Mouse (Mus musculus): ENCODE measurements around the gene Slc12a7. TPM values are rescaled to one million over a fixed set of nuclear protein-coding genes. Genes with fewer than 3 reads are reported as not detected.

The Slc12a7 gene
- polyA plus RNA-seq, 1 experiment from 2014 or later: 20.1 TPM

Other genes starting within 250 kb of the Slc12a7 start
- 0.04 and 0.11 TPM in 2 replicates for gene Slc6a3, start 196.3 kb upstream of the Slc12a7 start, polyA plus RNA-seq (2015; fragmentation: Nextera tagmentation; extraction: Ambion mirVana)
- 93.1 and 103 TPM in 2 replicates for gene Clptm1l, start 129.1 kb upstream of the Slc12a7 start, polyA plus RNA-seq (2015; fragmentation: Nextera tagmentation; extraction: Ambion mirVana)
- gene Tert, start 106.2 kb upstream of the Slc12a7 start, polyA plus RNA-seq (2015; fragmentation: Nextera tagmentation; extraction: Ambion mirVana): 5.6 and 5.9 TPM in 2 replicates
- not detected in 2 replicates for gene Slc6a18, start 55.1 kb upstream of the Slc12a7 start, polyA plus RNA-seq (2015; fragmentation: Nextera tagmentation; extraction: Ambion mirVana)
- 0.19 and 0.20 TPM in 2 replicates for gene Slc6a19, start 28.2 kb upstream of the Slc12a7 start, polyA plus RNA-seq (2015; fragmentation: Nextera tagmentation; extraction: Ambion mirVana)
- gene Nkd2, start 114.5 kb downstream of the Slc12a7 start, polyA plus RNA-seq (2015; fragmentation: Nextera tagmentation; extraction: Ambion mirVana): 3.4 and 4.8 TPM in 2 replicates
- gene Trip13, start 204.7 kb downstream of the Slc12a7 start, polyA plus RNA-seq (2015; fragmentation: Nextera tagmentation; extraction: Ambion mirVana): 30.8 and 33.8 TPM in 2 replicates
- 87.9 and 89.7 TPM in 2 replicates for gene Brd9, start 204.7 kb downstream of the Slc12a7 start, polyA plus RNA-seq (2015; fragmentation: Nextera tagmentation; extraction: Ambion mirVana)
- not detected in 2 replicates for gene Zdhhc11, start 230.8 kb downstream of the Slc12a7 start, polyA plus RNA-seq (2015; fragmentation: Nextera tagmentation; extraction: Ambion mirVana)

Measured in forebrain, embryonic 13.5 days (tissue).